Mouse (Mus musculus): ENCODE results near the gene Zc3h15.

Gene Zc3h15

GRCm38 (mm10) chr2:83673843-83674242 lies 29.6 kb downstream of the Zc3h15 start:
- in situ Hi-C loops (cut with MboI) = no loop called here

- in situ Hi-C loops (cut with MboI) = no loop called here
These were observed 30.2 kb downstream of the Zc3h15 start for GRCm38 (mm10) chr2:83674421-83674820.

GRCm38 (mm10) chr2:83674896-83675295 lies 30.7 kb downstream of the Zc3h15 start:
- in situ Hi-C loops (cut with MboI) = no loop called here

- in situ Hi-C loops (cut with MboI) = no loop called here
These were observed 31.4 kb downstream of the Zc3h15 start for GRCm38 (mm10) chr2:83675681-83676080.

GRCm38 (mm10) chr2:83676226-83676870 lies 32.1 kb downstream of the Zc3h15 start:
- in situ Hi-C loops (cut with MboI) = no loop called here

- in situ Hi-C loops (cut with MboI) = no loop called here
These were observed 37.1 kb downstream of the Zc3h15 start for GRCm38 (mm10) chr2:83681332-83681731.

GRCm38 (mm10) chr2:83681785-83682184 lies 37.5 kb downstream of the Zc3h15 start:
- in situ Hi-C loops (cut with MboI) = no loop called here

GRCm38 (mm10) chr2:83682282-83682681 lies 38.0 kb downstream of the Zc3h15 start:
- in situ Hi-C loops (cut with MboI) = no loop called here

- in situ Hi-C loops (cut with MboI) = no loop called here
These were observed 39.7 kb downstream of the Zc3h15 start for GRCm38 (mm10) chr2:83683731-83684519.

GRCm38 (mm10) chr2:83684691-83685090 lies 40.5 kb downstream of the Zc3h15 start:
- in situ Hi-C loops (cut with MboI) = no loop called here

- in situ Hi-C loops (cut with MboI) = no loop called here
These were observed 46.1 kb downstream of the Zc3h15 start for GRCm38 (mm10) chr2:83690372-83690771.

GRCm38 (mm10) chr2:83692651-83693545 lies 48.7 kb downstream of the Zc3h15 start:
- in situ Hi-C loops (cut with MboI) = no loop called here

- in situ Hi-C loops (cut with MboI) = no loop called here
These were observed 49.8 kb downstream of the Zc3h15 start for GRCm38 (mm10) chr2:83694061-83694460.

GRCm38 (mm10) chr2:83695345-83696247 lies 51.4 kb downstream of the Zc3h15 start:
- in situ Hi-C loops (cut with MboI) = no loop called here

- in situ Hi-C loops (cut with MboI) = no loop called here
These were observed 54.2 kb downstream of the Zc3h15 start for GRCm38 (mm10) chr2:83698484-83698883.

- in situ Hi-C loops (cut with MboI) = no loop called here
These were observed 55.1 kb downstream of the Zc3h15 start for GRCm38 (mm10) chr2:83699324-83699723.

GRCm38 (mm10) chr2:83700667-83701066 lies 56.4 kb downstream of the Zc3h15 start:
- in situ Hi-C loops (cut with MboI) = no loop called here

GRCm38 (mm10) chr2:83702411-83702810 lies 58.2 kb downstream of the Zc3h15 start:
- in situ Hi-C loops (cut with MboI) = no loop called here

- in situ Hi-C loops (cut with MboI) = no loop called here
These were observed 61.4 kb downstream of the Zc3h15 start for GRCm38 (mm10) chr2:83705580-83706158.

GRCm38 (mm10) chr2:83709896-83710524 lies 65.8 kb downstream of the Zc3h15 start:
- in situ Hi-C loops (cut with MboI) = no loop called here
